Mouse (Mus musculus) lung, postnatal 10 days (tissue): ENCODE results near the gene Epas1.

Experiments
- DNase-seq: peaks from one replicate; pipeline ENCODE4 v3.0.0; 2021

The Epas1 gene

DNA sequence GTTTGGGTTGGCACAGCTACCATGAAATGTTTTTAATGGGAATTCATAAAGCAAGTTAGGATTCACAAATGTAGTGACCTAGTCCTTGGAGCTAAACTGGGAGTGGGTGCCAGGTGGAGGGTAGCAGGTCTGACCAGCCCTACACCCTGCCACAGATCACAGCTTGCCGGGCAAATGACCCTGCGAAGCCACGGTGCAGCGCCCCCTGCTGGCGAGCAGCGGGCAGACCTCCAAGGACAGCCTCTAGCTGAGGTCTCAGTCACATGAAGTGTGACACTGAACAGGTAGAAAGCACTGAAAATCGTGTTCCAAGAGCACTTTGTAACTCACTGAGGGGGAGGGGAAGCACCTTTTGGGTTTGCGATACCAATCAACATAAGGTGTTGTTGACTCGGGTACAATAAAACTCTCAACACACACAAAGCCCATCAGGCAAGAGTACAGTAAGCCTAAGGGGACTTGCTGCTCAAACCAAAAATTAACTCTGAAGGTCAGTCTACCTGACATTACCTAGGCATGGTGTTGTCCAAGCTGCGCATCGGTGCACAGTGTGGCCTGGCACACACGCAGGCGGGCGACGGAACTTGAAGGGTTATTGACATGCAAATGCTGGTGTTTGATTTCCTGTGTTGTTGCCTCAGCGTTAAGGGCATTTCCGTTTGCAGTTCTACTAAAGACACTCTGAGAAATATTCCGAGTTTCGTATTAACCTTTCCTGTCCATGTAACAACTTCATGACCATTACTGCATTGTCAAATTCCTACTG lies 79.2 kb downstream of the Epas1 start:
- DNase-seq: peak; percentile 63

DNA sequence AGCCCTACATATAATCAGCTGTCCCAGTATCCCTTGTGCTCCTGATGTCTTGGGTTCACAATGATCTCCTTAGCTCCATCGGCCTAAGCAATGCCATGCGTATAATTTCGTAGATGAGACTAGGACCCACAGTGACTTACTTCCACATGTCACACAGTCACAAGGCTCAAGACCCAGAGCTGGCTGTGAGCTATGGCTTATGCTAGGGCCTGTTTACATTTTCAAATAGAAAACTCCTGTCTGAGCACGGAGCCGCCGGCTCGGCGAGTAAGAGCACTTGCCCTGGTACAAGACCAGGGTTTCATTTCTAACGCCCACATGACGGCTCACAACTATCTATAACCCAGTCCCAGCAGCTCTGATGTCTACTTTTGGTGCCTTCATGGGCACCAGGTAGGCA lies 80.4 kb downstream of the Epas1 start:
- DNase-seq: no peak

DNA sequence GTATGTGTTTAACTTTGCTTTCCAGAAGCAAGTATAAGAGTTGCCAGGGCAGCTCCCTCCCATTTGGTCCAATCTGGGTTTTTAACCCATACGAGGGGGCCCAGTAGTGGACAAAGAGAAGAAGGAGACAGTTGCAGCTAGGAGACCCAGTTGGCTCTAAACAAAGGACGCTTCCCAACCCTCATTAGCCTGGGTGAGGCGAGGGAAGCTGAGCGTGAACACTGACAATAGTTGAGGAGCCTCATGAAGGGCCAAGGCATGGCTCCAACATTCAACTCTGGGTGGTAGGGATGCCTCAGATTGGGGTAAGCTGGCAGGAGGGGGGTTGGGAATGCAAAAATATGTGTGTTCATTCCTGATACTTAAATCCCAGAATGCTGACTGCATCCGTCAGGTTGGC lies 85.8 kb downstream of the Epas1 start:
- DNase-seq: no peak

GRCm38 (mm10) chr17:86850700-86851337 lies 97.3 kb downstream of the Epas1 start:
- DNase-seq: no peak

DNA sequence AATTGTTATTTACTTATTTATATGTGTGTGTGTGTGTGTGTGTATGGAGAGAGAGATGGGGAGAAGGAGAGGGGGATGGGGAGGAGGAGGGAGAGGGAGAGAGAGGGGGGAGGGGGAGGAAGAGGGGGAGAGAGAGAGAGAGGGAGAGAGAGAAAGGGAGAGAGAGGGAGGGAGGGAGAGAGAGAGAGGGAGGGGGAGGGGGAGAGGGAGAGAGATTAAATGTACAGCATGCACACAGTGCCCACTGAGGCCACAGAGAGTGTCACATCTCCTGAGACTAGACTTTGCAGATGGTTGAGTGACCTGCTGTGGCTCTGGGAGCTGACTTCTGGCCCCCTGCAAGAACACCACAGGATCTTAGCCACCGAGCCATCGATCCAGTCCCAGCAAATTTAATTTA lies 98.3 kb downstream of the Epas1 start:
- no peak for DNase-seq

DNA sequence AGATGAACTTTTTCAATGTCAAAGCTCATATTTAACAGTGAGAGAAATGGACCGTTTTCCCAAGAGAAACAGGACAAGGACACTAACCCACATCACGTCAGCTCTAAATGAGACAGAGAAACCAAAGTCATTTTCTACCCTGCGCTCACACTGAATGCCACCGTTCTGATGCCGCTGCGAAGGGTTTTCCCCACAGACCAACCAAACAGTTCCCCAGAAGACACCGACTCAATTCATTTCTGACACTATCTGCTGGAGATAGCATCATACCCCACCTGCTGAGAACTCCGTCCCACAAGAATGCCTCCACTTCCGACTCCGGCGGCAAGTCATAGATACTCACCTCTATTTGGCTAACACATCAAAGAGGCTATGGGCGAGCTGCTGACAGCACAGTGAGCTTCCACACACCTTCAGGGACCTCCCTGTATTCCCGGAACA lies 99.1 kb downstream of the Epas1 start:
- no peak for DNase-seq

- DNase-seq: no peak
These were observed 117.1 kb downstream of the Epas1 start for GRCm38 (mm10) chr17:86870586-86870985.

DNA sequence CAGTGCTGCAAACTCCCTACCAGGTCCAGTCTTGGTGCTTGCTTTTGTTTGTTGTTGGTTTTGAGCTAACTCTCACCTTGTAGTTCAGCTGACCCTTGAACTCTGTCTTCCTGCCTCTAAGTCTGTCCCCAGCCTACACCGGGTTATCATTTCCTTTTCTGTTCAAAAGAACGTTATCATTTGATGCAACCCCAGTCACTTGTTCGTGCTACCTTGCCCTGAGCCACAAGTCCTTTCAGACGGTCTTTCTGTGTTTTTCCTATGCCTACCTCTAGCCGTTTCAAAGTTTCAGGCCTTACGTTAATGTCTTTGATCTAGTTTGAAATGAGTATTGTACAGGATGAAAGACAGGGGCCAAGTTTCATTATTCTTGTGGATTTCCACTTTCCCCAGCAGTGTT lies 119.1 kb downstream of the Epas1 start:
- DNase-seq: no peak

- no peak for DNase-seq
These were observed 123.4 kb downstream of the Epas1 start for GRCm38 (mm10) chr17:86876940-86877339.

DNA sequence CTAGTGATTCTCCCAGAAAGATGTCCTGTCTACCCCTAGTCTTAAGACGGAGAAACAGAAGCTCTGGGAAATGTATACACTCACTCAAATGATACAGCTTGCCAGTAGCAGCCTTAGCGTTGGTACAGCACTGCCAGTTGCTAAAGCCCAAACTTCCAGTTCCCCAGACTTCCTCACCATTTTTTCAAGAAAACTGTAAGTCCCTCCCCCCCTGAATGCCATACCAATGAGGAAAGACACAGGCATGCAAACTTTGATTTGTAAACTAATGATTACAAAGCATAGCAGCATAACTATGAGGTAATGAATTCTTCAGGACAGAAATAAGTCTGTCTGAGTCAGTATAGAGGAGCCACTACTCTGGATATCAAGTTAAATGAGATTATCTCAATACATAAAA lies 124.2 kb downstream of the Epas1 start:
- peak; percentile 11 for DNase-seq

GRCm38 (mm10) chr17:86880056-86880455 lies 126.6 kb downstream of the Epas1 start:
- DNase-seq: no peak

- no peak for DNase-seq
These were observed 127.1 kb downstream of the Epas1 start for GRCm38 (mm10) chr17:86880461-86881044.
